Mouse (Mus musculus) liver, embryonic 15.5 days (tissue): ENCODE results near the gene Hcls1. TPM values are rescaled to one million over a fixed set of nuclear protein-coding genes. Genes with fewer than 3 reads are reported as not detected.

ENCODE experiments used
- ATAC-seq: fragments of 200-750 bp; cut with Nextera tagmentation; 2 replicates; pipeline ENCODE4 v1.8.0; 2017; ENCODE audit warnings: moderate number of reproducible peaks, mild to moderate bottlenecking, moderate library complexity; ENCODE audit not compliant: insufficient read depth
- H3K27ac ChIP-seq: fragments of 300-500 bp; sonication (generic); replicated peaks from 2 replicates; pipeline ENCODE4 v1.5.1; 2015; ENCODE audit warnings: mild to moderate bottlenecking, inconsistent platforms
- H3K27me3 ChIP-seq: fragments of 300-500 bp; sonication (generic); 2 replicates; pipeline ENCODE4 v1.6.1; 2015; ENCODE audit warnings: mild to moderate bottlenecking, inconsistent platforms
- H3K36me3 ChIP-seq: fragments of 300-500 bp; sonication (generic); replicated peaks from 2 replicates; pipeline ENCODE4 v1.6.1; 2015; ENCODE audit warnings: moderate library complexity, mild to moderate bottlenecking, inconsistent platforms
- H3K4me1 ChIP-seq: fragments of 300-500 bp; sonication (generic); replicated peaks from 2 replicates; pipeline ENCODE4 v1.6.1; 2015; ENCODE audit warnings: inconsistent platforms
- H3K4me2 ChIP-seq: fragments of 300-500 bp; sonication (generic); 2 replicates; pipeline ENCODE4 v1.6.1; 2015; ENCODE audit warnings: moderate library complexity, mild to moderate bottlenecking, inconsistent platforms
- H3K4me3 ChIP-seq: fragments of 300-500 bp; sonication (generic); replicated peaks from 2 replicates; pipeline ENCODE4 v1.5.1; 2015; ENCODE audit warnings: mild to moderate bottlenecking, inconsistent platforms
- H3K9ac ChIP-seq: fragments of 300-500 bp; sonication (generic); 2 replicates; pipeline ENCODE4 v1.6.1; 2015; ENCODE audit warnings: moderate library complexity, mild to moderate bottlenecking, inconsistent platforms
- H3K9me3 ChIP-seq: fragments of 300-500 bp; sonication (generic); replicated peaks from 2 replicates; pipeline ENCODE4 v1.6.1; 2016; ENCODE audit warnings: inconsistent platforms
- WGBS: fragments of 180-500 bp; shearing (Covaris S2); methylation state at CpG from one replicate; pipeline ENCODE4 v1.1.7; 2015; ENCODE audit warnings: mixed read lengths; ENCODE audit not compliant: insufficient replicate concordance; 5-methylcytosine and 5-hydroxymethylcytosine counted together
- polyA plus RNA-seq: library from polyadenylated mRNA; unstranded; fragments of >200 nt; fragmentation: Nextera tagmentation; extraction: Ambion mirVana; gene quantifications from 2 replicates; pipeline ENCODE4 v1.2.1, GENCODE M21; 2015

Gene Hcls1
- polyA plus RNA-seq, 1 experiment from 2014 or later = 14.4 TPM

GRCm38 (mm10) chr16:36989493-36989892 is 54.7 kb downstream of the Hcls1 start:
- no peaks in the 10 kb centered on the region for H3K4me1 ChIP-seq
- no peak overlapping the region for H3K4me3 ChIP-seq
- no peaks in the 10 kb centered on the region for H3K9me3 ChIP-seq
- no peaks in the 10 kb centered on the region for H3K27me3 ChIP-seq
- no peaks in the 10 kb centered on the region for H3K36me3 ChIP-seq
- no peak overlapping the region for H3K4me2 ChIP-seq
- no peak for ATAC-seq
- WGBS = 61% methylated on average over 8 of the region's 8 CpGs
- no peak overlapping the region for H3K27ac ChIP-seq
- no peak overlapping the region for H3K9ac ChIP-seq

GRCm38 (mm10) chr16:36989999-36990625 is 55.3 kb downstream of the Hcls1 start, which contains the start of gene Fbxo40:
TSS of gene Fbxo40 (minus strand) at chr16:36990467.
- no peaks in the 10 kb centered on the region for H3K27me3 ChIP-seq
- H3K4me2 ChIP-seq = no peak within 1 kb of the TSS
- H3K9ac ChIP-seq = no peak within 1 kb of the TSS
- no peak within 1 kb of the TSS for H3K4me3 ChIP-seq
- 66% methylated on average over 18 of the region's 18 CpGs for WGBS
- H3K9me3 ChIP-seq = no peaks in the 10 kb centered on the region
- no peaks in the 10 kb centered on the region for H3K36me3 ChIP-seq
- no peaks in the 10 kb centered on the region for H3K4me1 ChIP-seq
- H3K27ac ChIP-seq = no peak within 1 kb of the TSS
- no peak for ATAC-seq

GRCm38 (mm10) chr16:36997650-36998049 is 62.9 kb downstream of the Hcls1 start:
- Histone ChIP-seq H3K27ac (no peak overlapping the region), H3K4me2 (no peak overlapping the region), H3K4me3 (no peak overlapping the region), H3K4me1 (no peaks in the 10 kb centered on the region), H3K9me3 (no peaks in the 10 kb centered on the region), H3K27me3 (no peaks in the 10 kb centered on the region), H3K9ac (no peak overlapping the region), H3K36me3 (no peaks in the 10 kb centered on the region)
- ATAC-seq = no peak
- 40% methylated on average over 6 of the region's 6 CpGs for WGBS

GRCm38 (mm10) chr16:36999366-36999972 is 64.7 kb downstream of the Hcls1 start:
- H3K4me3 ChIP-seq = no peak overlapping the region
- no peaks in the 10 kb centered on the region for H3K4me1 ChIP-seq
- no peaks in the 10 kb centered on the region for H3K27me3 ChIP-seq
- no peak overlapping the region for H3K27ac ChIP-seq
- no peak overlapping the region for H3K9ac ChIP-seq
- no peak overlapping the region for H3K4me2 ChIP-seq
- H3K9me3 ChIP-seq = no peaks in the 10 kb centered on the region
- H3K36me3 ChIP-seq = no peaks in the 10 kb centered on the region
- WGBS = 42% methylated on average over 9 of the region's 9 CpGs
- no peak for ATAC-seq

GRCm38 (mm10) chr16:37009262-37009661 is 74.5 kb downstream of the Hcls1 start:
- H3K9ac ChIP-seq = no peak overlapping the region
- H3K4me3 ChIP-seq = no peak overlapping the region
- 64% methylated on average over 6 of the region's 6 CpGs for WGBS
- no peak overlapping the region for H3K4me2 ChIP-seq
- H3K27ac ChIP-seq = no peak overlapping the region
- no peaks in the 10 kb centered on the region for H3K9me3 ChIP-seq
- H3K4me1 ChIP-seq = peaks cover 23% of the 10 kb centered on the region
- no peaks in the 10 kb centered on the region for H3K27me3 ChIP-seq
- peaks cover 6% of the 10 kb centered on the region; the same call in 1 of the 2 replicates for H3K36me3 ChIP-seq
- ATAC-seq = no peak

- ATAC-seq = no peak
- 22% methylated on average over 4 of the region's 4 CpGs for WGBS
These were observed 75.6 kb downstream of the Hcls1 start for GRCm38 (mm10) chr16:37010370-37010769.

GRCm38 (mm10) chr16:37011061-37011921 is 76.5 kb downstream of the Hcls1 start, which contains the start of gene Polq:
TSS of gene Polq (plus strand) at chr16:37011786.
- Histone ChIP-seq H3K4me3 (peak within 1 kb of the TSS; percentile 89), H3K4me2 (peak within 1 kb of the TSS; percentile 76), H3K9me3 (no peaks in the 10 kb centered on the region), H3K27ac (peak within 1 kb of the TSS; percentile 66), H3K27me3 (no peaks in the 10 kb centered on the region), H3K36me3 (peaks cover 24% of the 10 kb centered on the region), H3K9ac (peak within 1 kb of the TSS; percentile 82), H3K4me1 (peaks cover 27% of the 10 kb centered on the region)
- peak; percentile 96 for ATAC-seq
- WGBS = 2% methylated on average over 30 of the region's 30 CpGs

More at GRCm38 (mm10) chr16:37010370-37010769, 75.6 kb downstream of the Hcls1 start:
- Histone ChIP-seq H3K4me1 (peaks cover 27% of the 10 kb centered on the region), H3K9me3 (no peaks in the 10 kb centered on the region), H3K4me2 (peak overlapping the region; percentile 76), H3K27ac (no peak overlapping the region), H3K4me3 (no peak overlapping the region), H3K9ac (no peak overlapping the region), H3K36me3 (peaks cover 17% of the 10 kb centered on the region; the same call in 1 of the 2 replicates), H3K27me3 (no peaks in the 10 kb centered on the region)

GRCm38 (mm10) chr16:37011922-37012289 is 77.1 kb downstream of the Hcls1 start:
- Histone ChIP-seq H3K4me1 (peaks cover 27% of the 10 kb centered on the region), H3K36me3 (peaks cover 24% of the 10 kb centered on the region), H3K27me3 (no peaks in the 10 kb centered on the region), H3K27ac (peak overlapping the region; percentile 66), H3K4me3 (peak overlapping the region; percentile 89), H3K9ac (peak overlapping the region; percentile 82), H3K4me2 (peak overlapping the region; percentile 76), H3K9me3 (no peaks in the 10 kb centered on the region)
- peak; percentile 76 for ATAC-seq
- under 1% methylated on average over 26 of the region's 26 CpGs for WGBS

- Histone ChIP-seq H3K27me3 (no peaks in the 10 kb centered on the region), H3K4me1 (peaks cover 27% of the 10 kb centered on the region), H3K36me3 (peaks cover 26% of the 10 kb centered on the region), H3K9me3 (no peaks in the 10 kb centered on the region), H3K4me3 (peak overlapping the region; percentile 89), H3K27ac (peak overlapping the region; percentile 66), H3K9ac (peak overlapping the region; percentile 82), H3K4me2 (peak overlapping the region; percentile 76)
- peak; percentile 23 for ATAC-seq
- WGBS = 16% methylated on average over 5 of the region's 5 CpGs
These were observed 77.6 kb downstream of the Hcls1 start for GRCm38 (mm10) chr16:37012336-37012735.
